Mouse (Mus musculus) cerebellum, adult 2 months (tissue): Measurements from ENCODE around the gene Slx1b.

Source experiments
- CTCF ChIP-seq: fragments of 200-500 bp; IDR thresholded peaks from 2 replicates; pipeline ENCODE4 v1.5.1; 2011; ENCODE audit warnings: low read depth, mild to moderate bottlenecking, control low read depth, low read length, moderate library complexity, borderline replicate concordance; ENCODE audit not compliant: insufficient read depth
- POLR2A ChIP-seq: fragments of 200-500 bp; IDR thresholded peaks from 2 replicates; pipeline ENCODE4 v1.6.1; 2011; ENCODE audit warnings: low read length, control low read depth, borderline replicate concordance; ENCODE audit not compliant: insufficient read depth

- no peak for TF ChIP-seq CTCF
- TF ChIP-seq POLR2A = no peak
Observed at GRCm38 (mm10) chr7:126697838-126698237, 2.3 kb upstream of the Slx1b start.
